Mouse (Mus musculus): ENCODE results near the gene Sorcs1. TPM values are rescaled to one million over a fixed set of nuclear protein-coding genes. Genes with fewer than 3 reads are reported as not detected.
A peak's percentile ranks its signal among the peaks of the same experiment; 100 is the strongest.

Gene Sorcs1
- polyA plus RNA-seq, 1 experiment from 2014 or later = 0.59 TPM

DNA sequence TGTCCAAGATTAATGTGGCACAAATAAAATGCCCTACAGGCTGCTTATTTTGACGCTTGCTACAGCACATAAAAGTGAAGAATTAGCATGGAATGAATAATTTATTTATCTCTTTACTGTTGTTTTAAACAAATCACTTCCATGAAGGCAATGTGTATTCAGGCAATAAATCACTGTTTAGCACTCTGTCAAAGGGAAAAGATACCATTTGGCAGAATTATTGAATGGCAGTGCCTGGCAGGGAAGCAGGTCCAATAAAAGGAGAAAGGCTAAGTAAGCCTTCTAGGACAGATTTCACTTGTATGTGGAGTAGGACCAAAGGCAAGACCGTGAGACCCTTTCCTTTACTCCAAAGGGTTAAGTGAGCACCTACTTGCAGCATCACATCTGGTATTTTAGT is 187.7 kb downstream of the Sorcs1 start:
- H3K4me3 ChIP-seq (ENCODE audit: control insufficient read depth in 1 of 2, insufficient read depth in 1 of 2, low read depth in 1 of 2, low read length in 2 of 2) = no peak overlapping the region
- H3K4me2 ChIP-seq (ENCODE audit: low read length) = no peak overlapping the region
- no peak overlapping the region for H3K9ac ChIP-seq (ENCODE audit: low read length)
- H3K36me3 ChIP-seq (ENCODE audit: control insufficient read depth, insufficient read depth, low read length) = no peaks in the 10 kb centered on the region
- no peaks in the 10 kb centered on the region for H3K9me3 ChIP-seq (ENCODE audit: control insufficient read depth, low read length)
- 76% methylated on average over 2 of the region's 2 CpGs for WGBS
- ATAC-seq (ENCODE audit: insufficient number of reproducible peaks, insufficient read depth, low FRiP score, low read depth) = no peak
- no peak overlapping the region for H3K27ac ChIP-seq (replicated peaks in 1 of 2; ENCODE audit: control insufficient read depth in 1 of 2, insufficient read depth in 1 of 2, low read depth in 2 of 2, low read length in 2 of 2)
- H3K27me3 ChIP-seq (ENCODE audit: control insufficient read depth, insufficient read depth, low read length) = no peaks in the 10 kb centered on the region
- H3K4me1 ChIP-seq (ENCODE audit: control insufficient read depth in 2 of 2, insufficient read depth in 2 of 2, low read length in 2 of 2) = no peaks in the 10 kb centered on the region; a peak in 1 of 4 replicates

DNA sequence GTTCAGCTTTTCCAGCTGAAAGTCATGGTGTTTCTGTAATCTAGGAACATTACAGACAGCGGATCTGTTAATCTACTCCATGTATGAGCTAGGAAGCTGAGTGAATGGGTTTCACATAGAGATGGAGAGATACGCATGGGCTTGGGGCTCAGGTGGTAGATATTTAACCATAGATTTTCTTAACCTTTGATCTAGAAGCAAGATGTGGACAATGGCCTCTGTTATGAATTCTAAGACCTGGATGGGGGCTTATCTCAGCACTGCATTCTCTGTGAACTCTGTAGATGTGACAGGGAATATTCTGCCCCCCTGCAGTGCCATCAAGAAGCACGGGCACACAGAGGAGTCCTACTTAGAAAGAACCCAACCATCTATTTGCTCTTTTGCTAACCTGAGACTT is 188.7 kb downstream of the Sorcs1 start:
- WGBS = 81% methylated on average over 3 of the region's 3 CpGs
- ATAC-seq (ENCODE audit: insufficient number of reproducible peaks, insufficient read depth, low FRiP score, low read depth) = no peak
- H3K9ac ChIP-seq (ENCODE audit: low read length) = no peak overlapping the region
- H3K4me1 ChIP-seq (ENCODE audit: control insufficient read depth in 2 of 2, insufficient read depth in 2 of 2, low read length in 2 of 2) = no peaks in the 10 kb centered on the region; a peak in 1 of 4 replicates
- no peak overlapping the region for H3K27ac ChIP-seq (replicated peaks in 1 of 2; ENCODE audit: control insufficient read depth in 1 of 2, insufficient read depth in 1 of 2, low read depth in 2 of 2, low read length in 2 of 2)
- no peak overlapping the region for H3K4me2 ChIP-seq (ENCODE audit: low read length)
- no peaks in the 10 kb centered on the region for H3K27me3 ChIP-seq (ENCODE audit: control insufficient read depth, insufficient read depth, low read length)
- no peaks in the 10 kb centered on the region for H3K9me3 ChIP-seq (ENCODE audit: control insufficient read depth, low read length)
- H3K36me3 ChIP-seq (ENCODE audit: control insufficient read depth, insufficient read depth, low read length) = no peaks in the 10 kb centered on the region
- H3K4me3 ChIP-seq (ENCODE audit: control insufficient read depth in 1 of 2, insufficient read depth in 1 of 2, low read depth in 1 of 2, low read length in 2 of 2) = no peak overlapping the region

DNA sequence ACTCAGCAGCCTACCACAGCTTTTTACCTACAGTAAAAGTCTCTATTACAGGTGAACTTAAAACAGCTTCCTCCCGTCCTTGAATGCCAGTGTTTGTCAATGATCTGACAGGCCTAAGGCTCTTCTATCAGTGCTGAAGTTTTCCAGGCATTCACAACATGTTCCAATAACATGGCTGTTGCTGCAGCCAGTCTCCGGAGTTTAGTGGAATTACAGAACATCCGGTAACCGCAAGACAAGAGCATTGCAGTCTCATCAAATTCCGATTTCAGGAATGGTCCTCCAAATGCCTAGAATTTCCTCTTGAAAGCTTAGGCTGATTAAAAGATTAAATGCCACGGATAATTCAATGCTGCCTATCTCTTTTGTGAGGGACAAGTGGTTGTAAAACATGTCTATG is 190.0 kb downstream of the Sorcs1 start:
- H3K4me1 ChIP-seq (ENCODE audit: control insufficient read depth in 2 of 2, insufficient read depth in 2 of 2, low read length in 2 of 2) = no peaks in the 10 kb centered on the region; a peak in 1 of 4 replicates
- ATAC-seq (ENCODE audit: insufficient number of reproducible peaks, insufficient read depth, low FRiP score, low read depth) = no peak
- no peak overlapping the region for H3K27ac ChIP-seq (replicated peaks in 1 of 2; ENCODE audit: control insufficient read depth in 1 of 2, insufficient read depth in 1 of 2, low read depth in 2 of 2, low read length in 2 of 2)
- 0 out of 2 replicates have a peak overlapping the region, but pooled peaks have one; percentile 40 for H3K4me2 ChIP-seq (ENCODE audit: low read length)
- no peak overlapping the region for H3K4me3 ChIP-seq (ENCODE audit: control insufficient read depth in 1 of 2, insufficient read depth in 1 of 2, low read depth in 1 of 2, low read length in 2 of 2)
- H3K36me3 ChIP-seq (ENCODE audit: control insufficient read depth, insufficient read depth, low read length) = no peaks in the 10 kb centered on the region
- no peaks in the 10 kb centered on the region for H3K27me3 ChIP-seq (ENCODE audit: control insufficient read depth, insufficient read depth, low read length)
- H3K9ac ChIP-seq (ENCODE audit: low read length) = no peak overlapping the region
- no peaks in the 10 kb centered on the region for H3K9me3 ChIP-seq (ENCODE audit: control insufficient read depth, low read length)
- WGBS = 54% methylated on average over 6 of the region's 6 CpGs

GRCm38 (mm10) chr19:50487768-50488167 is 190.7 kb downstream of the Sorcs1 start:
- Histone ChIP-seq H3K27me3 (ENCODE audit: control insufficient read depth, insufficient read depth, low read length) (no peaks in the 10 kb centered on the region), H3K4me1 (ENCODE audit: control insufficient read depth in 2 of 2, insufficient read depth in 2 of 2, low read length in 2 of 2) (no peaks in the 10 kb centered on the region; a peak in 1 of 4 replicates), H3K36me3 (ENCODE audit: control insufficient read depth, insufficient read depth, low read length) (no peaks in the 10 kb centered on the region), H3K9me3 (ENCODE audit: control insufficient read depth, low read length) (no peaks in the 10 kb centered on the region), H3K9ac (ENCODE audit: low read length) (0 out of 2 replicates have a peak overlapping the region, but pooled peaks have one; percentile 7), H3K4me2 (ENCODE audit: low read length) (peak overlapping the region; percentile 40), H3K27ac (replicated peaks in 1 of 2; ENCODE audit: control insufficient read depth in 1 of 2, insufficient read depth in 1 of 2, low read depth in 2 of 2, low read length in 2 of 2) (no peak overlapping the region), H3K4me3 (ENCODE audit: control insufficient read depth in 1 of 2, insufficient read depth in 1 of 2, low read depth in 1 of 2, low read length in 2 of 2) (0 out of 4 replicates have a peak overlapping the region, but pooled peaks of 1 of the 2 experiments have one; percentile 6)
- no peak for ATAC-seq (ENCODE audit: insufficient number of reproducible peaks, insufficient read depth, low FRiP score, low read depth)
- 22% methylated on average over 11 of the region's 11 CpGs for WGBS

DNA sequence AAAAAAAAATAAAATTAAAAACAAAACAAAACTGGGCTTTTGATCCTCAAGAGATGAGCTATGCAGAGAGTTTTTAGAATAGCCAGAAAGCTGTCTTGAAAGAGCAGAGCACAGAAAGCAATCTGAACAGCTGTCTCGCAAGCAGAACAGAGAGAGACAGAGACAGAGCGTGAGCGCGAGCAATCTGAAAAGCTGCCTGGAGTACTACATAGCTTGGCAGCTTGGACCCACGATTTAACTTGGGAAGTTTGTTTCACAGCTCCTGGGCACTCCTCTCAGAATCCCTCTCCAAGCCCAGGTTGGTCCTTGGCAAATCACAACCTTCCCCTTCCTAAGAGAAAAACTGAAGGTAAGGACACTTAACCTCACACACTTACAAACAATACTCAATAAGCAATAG is 192.1 kb downstream of the Sorcs1 start:
- no peaks in the 10 kb centered on the region for H3K27me3 ChIP-seq (ENCODE audit: control insufficient read depth, insufficient read depth, low read length)
- H3K9ac ChIP-seq (ENCODE audit: low read length) = no peak overlapping the region
- H3K27ac ChIP-seq (replicated peaks in 1 of 2; ENCODE audit: control insufficient read depth in 1 of 2, insufficient read depth in 1 of 2, low read depth in 2 of 2, low read length in 2 of 2) = no peak overlapping the region
- H3K4me1 ChIP-seq (ENCODE audit: control insufficient read depth in 2 of 2, insufficient read depth in 2 of 2, low read length in 2 of 2) = no peaks in the 10 kb centered on the region; a peak in 1 of 4 replicates
- H3K36me3 ChIP-seq (ENCODE audit: control insufficient read depth, insufficient read depth, low read length) = no peaks in the 10 kb centered on the region
- H3K4me2 ChIP-seq (ENCODE audit: low read length) = no peak overlapping the region
- no peaks in the 10 kb centered on the region for H3K9me3 ChIP-seq (ENCODE audit: control insufficient read depth, low read length)
- no peak for ATAC-seq (ENCODE audit: insufficient number of reproducible peaks, insufficient read depth, low FRiP score, low read depth)
- WGBS = 86% methylated on average over 5 of the region's 5 CpGs
- H3K4me3 ChIP-seq (ENCODE audit: control insufficient read depth in 1 of 2, insufficient read depth in 1 of 2, low read depth in 1 of 2, low read length in 2 of 2) = no peak overlapping the region

DNA sequence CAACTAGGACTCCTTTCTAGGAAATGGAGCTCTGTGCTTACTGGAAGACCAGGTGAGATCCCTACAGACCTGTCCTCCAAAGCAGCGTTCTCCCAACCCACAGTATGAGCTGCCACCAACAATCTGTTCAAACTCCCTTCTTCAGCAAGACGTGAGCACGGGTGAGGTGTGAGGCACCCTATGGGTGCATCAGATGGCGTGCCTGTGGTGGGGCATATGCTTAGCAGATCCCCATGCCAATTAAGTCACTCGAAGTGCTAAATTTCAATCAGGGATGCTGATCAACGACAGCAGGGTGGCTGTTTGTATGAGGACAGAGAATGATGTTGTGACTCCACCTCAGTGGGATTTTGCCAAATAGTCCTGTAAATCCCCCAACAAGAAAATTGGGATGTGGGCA is 201.7 kb downstream of the Sorcs1 start:
- ATAC-seq (ENCODE audit: insufficient number of reproducible peaks, insufficient read depth, low FRiP score, low read depth) = no peak
- H3K4me2 ChIP-seq (ENCODE audit: low read length) = no peak overlapping the region

DNA sequence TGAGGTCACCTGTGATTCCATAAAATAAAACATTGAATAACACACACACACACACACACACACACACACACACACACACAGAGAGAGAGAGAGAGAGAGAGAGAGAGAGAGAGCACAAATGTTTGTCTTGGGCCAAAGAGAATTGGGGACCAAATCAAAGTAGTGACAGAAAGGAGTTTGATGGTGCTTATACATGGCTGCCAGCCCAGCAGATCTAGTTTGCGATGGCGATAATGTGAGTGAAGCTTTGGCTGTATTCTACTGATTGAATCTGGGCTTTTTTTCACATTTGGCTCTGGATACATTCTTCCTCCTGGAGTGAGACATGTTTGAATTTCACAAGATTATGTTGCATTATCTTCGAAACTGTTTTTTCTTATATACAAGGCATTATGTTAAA is 209.9 kb downstream of the Sorcs1 start:
- no peaks in the 10 kb centered on the region for H3K27me3 ChIP-seq (ENCODE audit: control insufficient read depth, insufficient read depth, low read length)
- 88% methylated on average over 3 of the region's 3 CpGs for WGBS
- H3K9ac ChIP-seq (ENCODE audit: low read length) = no peak overlapping the region
- H3K9me3 ChIP-seq (ENCODE audit: control insufficient read depth, low read length) = no peaks in the 10 kb centered on the region
- no peak overlapping the region for H3K4me2 ChIP-seq (ENCODE audit: low read length)
- H3K36me3 ChIP-seq (ENCODE audit: control insufficient read depth, insufficient read depth, low read length) = no peaks in the 10 kb centered on the region
- no peaks in the 10 kb centered on the region for H3K4me1 ChIP-seq (ENCODE audit: control insufficient read depth in 2 of 2, insufficient read depth in 2 of 2, low read length in 2 of 2)
- no peak for ATAC-seq (ENCODE audit: insufficient number of reproducible peaks, insufficient read depth, low FRiP score, low read depth)
- no peak overlapping the region for H3K4me3 ChIP-seq (ENCODE audit: control insufficient read depth in 1 of 2, insufficient read depth in 1 of 2, low read depth in 1 of 2, low read length in 2 of 2)
- H3K27ac ChIP-seq (replicated peaks in 1 of 2; ENCODE audit: control insufficient read depth in 1 of 2, insufficient read depth in 1 of 2, low read depth in 2 of 2, low read length in 2 of 2) = no peak overlapping the region

More for the DNA sequence above, 201.7 kb downstream of the Sorcs1 start:
- Histone ChIP-seq H3K9me3 (ENCODE audit: control insufficient read depth, low read length) (no peaks in the 10 kb centered on the region), H3K27ac (replicated peaks in 1 of 2; ENCODE audit: control insufficient read depth in 1 of 2, insufficient read depth in 1 of 2, low read depth in 2 of 2, low read length in 2 of 2) (no peak overlapping the region), H3K27me3 (ENCODE audit: control insufficient read depth, insufficient read depth, low read length) (no peaks in the 10 kb centered on the region), H3K4me1 (ENCODE audit: control insufficient read depth in 2 of 2, insufficient read depth in 2 of 2, low read length in 2 of 2) (no peaks in the 10 kb centered on the region), H3K36me3 (ENCODE audit: control insufficient read depth, insufficient read depth, low read length) (no peaks in the 10 kb centered on the region), H3K9ac (ENCODE audit: low read length) (no peak overlapping the region), H3K4me3 (ENCODE audit: control insufficient read depth in 1 of 2, insufficient read depth in 1 of 2, low read depth in 1 of 2, low read length in 2 of 2) (no peak overlapping the region)
- 37% methylated on average over 6 of the region's 6 CpGs for WGBS

GRCm38 (mm10) chr19:50464811-50465210 is 213.6 kb downstream of the Sorcs1 start:
- ATAC-seq (ENCODE audit: insufficient number of reproducible peaks, insufficient read depth, low FRiP score, low read depth) = no peak
- no peaks in the 10 kb centered on the region for H3K4me1 ChIP-seq (ENCODE audit: control insufficient read depth in 2 of 2, insufficient read depth in 2 of 2, low read length in 2 of 2)
- 82% methylated on average over 6 of the region's 6 CpGs for WGBS
- no peaks in the 10 kb centered on the region for H3K36me3 ChIP-seq (ENCODE audit: control insufficient read depth, insufficient read depth, low read length)
- H3K27ac ChIP-seq (replicated peaks in 1 of 2; ENCODE audit: control insufficient read depth in 1 of 2, insufficient read depth in 1 of 2, low read depth in 2 of 2, low read length in 2 of 2) = no peak overlapping the region
- H3K9ac ChIP-seq (ENCODE audit: low read length) = no peak overlapping the region
- no peaks in the 10 kb centered on the region for H3K9me3 ChIP-seq (ENCODE audit: control insufficient read depth, low read length)
- no peak overlapping the region for H3K4me3 ChIP-seq (ENCODE audit: control insufficient read depth in 1 of 2, insufficient read depth in 1 of 2, low read depth in 1 of 2, low read length in 2 of 2)
- no peaks in the 10 kb centered on the region for H3K27me3 ChIP-seq (ENCODE audit: control insufficient read depth, insufficient read depth, low read length)
- H3K4me2 ChIP-seq (ENCODE audit: low read length) = no peak overlapping the region
